Mouse (Mus musculus) gastrocnemius, adult 18-20 months (tissue): Measurements from ENCODE around the gene 2410004B18Rik. TPM values are rescaled to one million over a fixed set of nuclear protein-coding genes. Genes with fewer than 3 reads are reported as not detected.

Experiments used
- total RNA-seq, 2 experiments: library from RNA; stranded (reverse); gene quantifications; 2 replicates each; pipeline ENCODE4 v1.2.3; 2021

The 2410004B18Rik gene
- total RNA-seq, 2 experiments from 2014 or later = 17.3 to 19.5 TPM

Other genes starting within 250 kb of the 2410004B18Rik start
- 1 to 10 TPM; 2.7 to 4.4 TPM for gene Ddah1, start 179.3 kb upstream of the 2410004B18Rik start, total RNA-seq
- 1 to 10 TPM; 9.4 to 9.7 TPM for gene Bcl10, start 15.2 kb upstream of the 2410004B18Rik start, total RNA-seq
- under 1 TPM; 0.73 to 0.93 TPM for gene Syde2, start 49.9 kb downstream of the 2410004B18Rik start, total RNA-seq
- not detected for gene Wdr63, start 170.1 kb downstream of the 2410004B18Rik start, total RNA-seq
- gene Mcoln3, start 179.4 kb downstream of the 2410004B18Rik start, total RNA-seq = not detected
- not detected for gene Mcoln2, start 211.8 kb downstream of the 2410004B18Rik start, total RNA-seq